Mouse (Mus musculus): ENCODE data around the gene Erp29.

- TF ChIP-seq POLR2A (IDR thresholded peaks at IDR 0.05; ENCODE audit: borderline replicate concordance, low read depth, low read length) (no peak), CTCF (IDR thresholded peaks at IDR 0.05; ENCODE audit: low read depth, low read length) (no peak)
Observed at GRCm38 (mm10) chr5:121438131-121438530, 14.2 kb downstream of the Erp29 start.

All from bone marrow macrophage, adult 2 months (primary cell).